Mouse (Mus musculus) liver, postnatal 0 days (tissue): Measurements from ENCODE around the gene Hapln2. TPM values are rescaled to one million over a fixed set of nuclear protein-coding genes. Genes with fewer than 3 reads are reported as not detected.

Experiments
- ATAC-seq: fragments of 200-750 bp; cut with Nextera tagmentation; 2 replicates; pipeline ENCODE4 v1.8.0; 2017; ENCODE audit warnings: mild to moderate bottlenecking, moderate library complexity
- DNase-seq: peaks from one replicate; pipeline ENCODE4 v3.0.0-alpha.2; 2016
- H3K27ac ChIP-seq: fragments of 300-500 bp; sonication (generic); 2 replicates; pipeline ENCODE4 v1.5.1; 2014; ENCODE audit warnings: antibody characterized with exemption, moderate library complexity, mild to moderate bottlenecking, low read depth
- H3K27me3 ChIP-seq: fragments of 300-500 bp; sonication (generic); 2 replicates; pipeline ENCODE4 v1.6.1; 2014; ENCODE audit warnings: low read length, control low read depth, mixed read lengths; ENCODE audit not compliant: insufficient read depth
- H3K36me3 ChIP-seq: fragments of 300-500 bp; sonication (generic); replicated peaks from 2 replicates; pipeline ENCODE4 v1.6.1; 2014; ENCODE audit warnings: mild to moderate bottlenecking, control low read depth, low read length, moderate library complexity, mixed read lengths; ENCODE audit not compliant: insufficient read depth
- H3K4me1 ChIP-seq: fragments of 300-500 bp; sonication (generic); 2 replicates; pipeline ENCODE4 v1.6.1; 2014; ENCODE audit warnings: antibody characterized with exemption, mild to moderate bottlenecking, control low read depth; ENCODE audit not compliant: insufficient read depth
- H3K4me2 ChIP-seq: fragments of 300-500 bp; sonication (generic); 2 replicates; pipeline ENCODE4 v1.6.1; 2014; ENCODE audit warnings: low read depth, mild to moderate bottlenecking, low read length, moderate library complexity, mixed read lengths
- H3K4me3 ChIP-seq: fragments of 300-500 bp; sonication (generic); 2 replicates; pipeline ENCODE4 v1.5.1; 2014; ENCODE audit warnings: low read depth, low read length
- H3K9ac ChIP-seq: fragments of 300-500 bp; sonication (generic); replicated peaks from 2 replicates; pipeline ENCODE4 v1.6.1; 2014; ENCODE audit warnings: mild to moderate bottlenecking, moderate library complexity
- H3K9me3 ChIP-seq: fragments of 300-500 bp; sonication (generic); 2 replicates; pipeline ENCODE4 v1.6.1; 2016; ENCODE audit warnings: mild to moderate bottlenecking, control low read depth, low read length, mixed read lengths
- CTCF ChIP-seq: sonication (generic); IDR thresholded peaks from 2 replicates; pipeline ENCODE4 v1.5.1; 2016; ENCODE audit warnings: antibody characterized with exemption, low read depth
- EP300 ChIP-seq: IDR thresholded peaks from 2 replicates; pipeline ENCODE4 v1.6.1; 2016; ENCODE audit warnings: antibody characterized with exemption, low read depth, mild to moderate bottlenecking
- WGBS: fragments of 180-500 bp; shearing (Covaris S2); extraction: QIAGEN DNeasy Blood & Tissue Kit; methylation state at CpG from one replicate; pipeline ENCODE4 v1.1.7; 2014; ENCODE audit not compliant: insufficient replicate concordance; 5-methylcytosine and 5-hydroxymethylcytosine counted together
- polyA plus RNA-seq: library from polyadenylated mRNA; unstranded; fragments of >200 nt; fragmentation: Nextera tagmentation; extraction: Ambion mirVana; gene quantifications from 2 replicates; pipeline ENCODE4 v1.2.1, GENCODE M21; 2015

Hapln2 gene
- polyA plus RNA-seq, 1 experiment from 2014 or later: not detected

DNA sequence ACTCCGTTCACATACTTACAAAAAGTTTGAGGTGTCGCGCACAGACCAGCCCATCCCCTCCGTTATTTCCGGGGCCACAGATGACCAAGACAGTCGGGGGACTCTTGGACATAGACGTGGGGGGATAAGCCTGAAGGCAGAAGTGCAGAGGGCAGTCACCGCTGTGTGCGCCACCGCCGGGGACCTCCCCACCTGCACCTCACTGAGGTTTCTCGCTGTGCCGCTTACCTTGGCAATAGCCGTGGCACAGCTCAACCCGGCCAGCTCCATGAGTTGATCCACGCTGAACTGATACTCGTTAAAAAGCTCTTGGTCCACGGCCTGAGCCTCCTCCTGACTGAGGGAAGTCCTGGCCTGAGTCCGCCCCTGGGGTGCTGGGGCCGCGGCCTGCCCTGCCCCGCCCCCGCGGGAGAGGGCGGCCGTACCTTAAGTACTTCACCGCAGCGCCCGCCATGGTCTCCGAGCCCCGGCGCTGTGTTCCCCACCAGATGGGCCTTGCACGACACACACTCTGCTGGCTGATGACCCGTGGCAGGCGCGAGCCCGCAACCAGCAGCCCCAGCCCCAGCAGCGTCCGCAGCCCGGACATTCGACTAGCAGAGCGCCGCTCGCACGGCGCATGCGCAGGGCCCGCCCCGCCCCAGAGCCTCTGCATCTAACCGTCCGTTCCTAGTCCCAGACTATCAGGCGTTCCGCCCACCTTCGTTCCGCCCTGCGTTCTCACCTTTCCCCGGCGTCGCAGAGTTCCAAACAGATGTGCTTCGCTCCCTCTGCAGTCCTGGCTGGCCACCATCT lies 30.7 kb upstream of the Hapln2 start, which contains the start of gene Naxe:
Gene Naxe, minus strand, starts transcription at position 594 of the 795 bp plus-strand sequence.
- DNase-seq (peak; percentile 94), ATAC-seq (peak; percentile 97)
- no peak within 1 kb of the TSS for H3K27ac ChIP-seq
- peaks cover 8% of the 10 kb centered on the region for H3K4me1 ChIP-seq
- peak within 1 kb of the TSS; percentile 84 for H3K4me3 ChIP-seq
- no peaks in the 10 kb centered on the region for H3K9me3 ChIP-seq
- H3K36me3 ChIP-seq: peaks cover 13% of the 10 kb centered on the region
- peak within 1 kb of the TSS; percentile 94 for H3K4me2 ChIP-seq
- peak within 1 kb of the TSS; percentile 77 for H3K9ac ChIP-seq
- H3K27me3 ChIP-seq: no peaks in the 10 kb centered on the region
- WGBS: under 1% methylated on average over 58 of the region's 60 CpGs
- TF ChIP-seq EP300 (no peak), CTCF (no peak)

GRCm38 (mm10) chr3:88057030-88057429 lies 29.6 kb upstream of the Hapln2 start:
- Histone ChIP-seq H3K9ac (peak overlapping the region; percentile 77), H3K4me3 (no peak overlapping the region), H3K27me3 (no peaks in the 10 kb centered on the region), H3K9me3 (no peaks in the 10 kb centered on the region), H3K4me2 (peak overlapping the region; percentile 94; the same call in 1 of the 2 replicates), H3K27ac (no peak overlapping the region), H3K36me3 (peaks cover 16% of the 10 kb centered on the region), H3K4me1 (peaks cover 8% of the 10 kb centered on the region)
- TF ChIP-seq EP300 (no peak), CTCF (no peak)
- DNase-seq (no peak), ATAC-seq (no peak)
- WGBS: 85% methylated on average over 6 of the region's 6 CpGs

- no peak for DNase-seq
- H3K36me3 ChIP-seq: 0 out of 2 replicates have a peak, but pooled peaks cover 11% of the 10 kb centered on the region
- no peak overlapping the region for H3K4me2 ChIP-seq
- 62% methylated on average over 3 of the region's 3 CpGs for WGBS
- H3K4me3 ChIP-seq: no peak overlapping the region
- no peaks in the 10 kb centered on the region for H3K9me3 ChIP-seq
- no peak overlapping the region for H3K9ac ChIP-seq
- no peaks in the 10 kb centered on the region for H3K4me1 ChIP-seq
- TF ChIP-seq CTCF (no peak), EP300 (no peak)
- no peaks in the 10 kb centered on the region for H3K27me3 ChIP-seq
- no peak for ATAC-seq
- H3K27ac ChIP-seq: no peak overlapping the region
Measured at GRCm38 (mm10) chr3:88049532-88049931, 22.1 kb upstream of the Hapln2 start.

GRCm38 (mm10) chr3:88042661-88043421 lies 15.5 kb upstream of the Hapln2 start, which contains the start of gene Gpatch4:
Gpatch4 (plus strand) TSS chr3:88043108.
- TF ChIP-seq CTCF: no peak
- no peak for TF ChIP-seq EP300
- peak within 1 kb of the TSS; percentile 83 for H3K4me3 ChIP-seq
- peak; percentile 88 for DNase-seq
- 8% methylated on average over 36 of the region's 36 CpGs for WGBS
- ATAC-seq: peak; percentile 97
- no peaks in the 10 kb centered on the region for H3K9me3 ChIP-seq
- peak within 1 kb of the TSS; percentile 92 for H3K4me2 ChIP-seq
- H3K4me1 ChIP-seq: peaks cover 9% of the 10 kb centered on the region; the same call in 1 of the 2 replicates
- peak within 1 kb of the TSS; percentile 70 for H3K9ac ChIP-seq
- H3K27me3 ChIP-seq: peaks cover 8% of the 10 kb centered on the region
- no peaks in the 10 kb centered on the region for H3K36me3 ChIP-seq
- H3K27ac ChIP-seq: no peak within 1 kb of the TSS

- TF ChIP-seq CTCF: no peak
- TF ChIP-seq EP300: no peak
- H3K36me3 ChIP-seq: no peaks in the 10 kb centered on the region
- WGBS: 61% methylated on average over 1 of the region's 1 CpGs
- H3K4me2 ChIP-seq: no peak overlapping the region
- H3K4me3 ChIP-seq: no peak overlapping the region
- no peak overlapping the region for H3K27ac ChIP-seq
- DNase-seq (no peak), ATAC-seq (no peak)
- no peaks in the 10 kb centered on the region for H3K9me3 ChIP-seq
- peaks cover 17% of the 10 kb centered on the region for H3K27me3 ChIP-seq
- no peak overlapping the region for H3K9ac ChIP-seq
- peaks cover 6% of the 10 kb centered on the region for H3K4me1 ChIP-seq
Measured at GRCm38 (mm10) chr3:88035561-88036293, 8.3 kb upstream of the Hapln2 start.

DNA sequence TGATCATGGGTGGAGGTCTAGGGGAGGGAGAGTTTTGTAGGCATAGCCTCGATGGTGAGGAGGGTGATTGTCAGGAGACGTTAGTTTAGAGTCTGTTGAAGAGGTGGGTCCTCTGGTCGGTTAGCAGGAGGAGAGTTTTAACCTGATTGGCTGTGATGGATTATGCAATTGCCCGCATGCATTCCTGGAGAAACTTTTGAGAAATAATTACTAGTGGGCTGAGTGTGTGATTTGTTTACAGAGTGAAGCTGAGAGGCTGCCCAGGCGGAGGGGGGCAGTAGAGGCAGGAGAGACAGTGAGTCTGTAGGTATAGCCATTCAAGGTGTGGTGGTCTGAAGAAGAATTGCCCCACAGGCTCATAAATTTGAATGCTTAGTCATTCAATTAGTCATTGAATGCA lies 6.1 kb upstream of the Hapln2 start:
- Histone ChIP-seq H3K9me3 (no peaks in the 10 kb centered on the region), H3K4me3 (no peak overlapping the region), H3K27me3 (peaks cover 10% of the 10 kb centered on the region; the same call in 1 of the 2 replicates), H3K36me3 (no peaks in the 10 kb centered on the region), H3K9ac (no peak overlapping the region), H3K4me1 (peaks cover 8% of the 10 kb centered on the region), H3K4me2 (no peak overlapping the region), H3K27ac (no peak overlapping the region)
- TF ChIP-seq EP300 (no peak), CTCF (no peak)
- no peak for DNase-seq
- 55% methylated on average over 5 of the region's 5 CpGs for WGBS
- ATAC-seq: no peak
